Mouse (Mus musculus) heart, adult 2 months (tissue): Measurements from ENCODE around the gene Gpr132.

ENCODE experiments used
- CTCF ChIP-seq: fragments of 200-600 bp; IDR thresholded peaks from 2 replicates; pipeline ENCODE4 v1.8.1; 2022; ENCODE audit warnings: antibody characterized with exemption, mild to moderate bottlenecking, moderate library complexity
- EP300 ChIP-seq: fragments of 200-500 bp; IDR thresholded peaks from 2 replicates; pipeline ENCODE4 v1.6.1; 2011; ENCODE audit warnings: low read depth, low read length, control low read depth; ENCODE audit not compliant: insufficient read depth
- POLR2A ChIP-seq: fragments of 200-500 bp; IDR thresholded peaks from 2 replicates; pipeline ENCODE4 v1.6.1; 2011; ENCODE audit warnings: mild to moderate bottlenecking, low read depth, low read length, control low read depth; ENCODE audit not compliant: insufficient read depth

DNA sequence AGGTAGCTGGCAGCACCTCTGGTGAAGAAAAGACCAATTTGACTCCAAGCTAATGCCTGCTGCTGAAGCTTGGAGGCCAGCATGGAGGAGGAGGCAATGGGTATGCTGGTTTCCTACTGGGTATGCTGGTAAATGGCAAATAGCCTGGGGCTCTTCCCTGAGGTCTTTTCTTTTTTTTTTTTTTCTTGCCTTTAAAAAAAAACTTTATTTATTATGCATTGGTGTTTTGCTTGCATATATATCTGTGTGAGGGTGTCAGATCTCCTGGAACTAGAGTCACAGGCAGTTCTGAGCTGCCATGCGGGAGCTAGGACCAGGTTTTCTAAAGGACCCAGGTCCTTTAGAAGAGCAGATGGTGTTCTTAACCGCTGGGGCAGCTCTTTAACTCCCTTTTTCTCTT is 3.2 kb upstream of the Gpr132 start:
- TF ChIP-seq CTCF (no peak), POLR2A (no peak), EP300 (no peak)
